Mouse (Mus musculus) small intestine, adult 2 months (tissue): Measurements from ENCODE around the gene Slc2a1. TPM values are rescaled to one million over a fixed set of nuclear protein-coding genes. Genes with fewer than 3 reads are reported as not detected.

ENCODE experiments used
- H3K27ac ChIP-seq: fragments of 200-500 bp; 2 replicates; pipeline ENCODE4 v1.5.1; 2012; ENCODE audit warnings: low read depth, low read length, control low read depth, inconsistent platforms; ENCODE audit not compliant: insufficient read depth
- H3K27me3 ChIP-seq: fragments of 200-500 bp; 2 replicates; pipeline ENCODE4 v1.6.1; 2012; ENCODE audit warnings: mild to moderate bottlenecking, moderate library complexity, low read length, inconsistent platforms; ENCODE audit not compliant: control insufficient read depth, insufficient read depth
- H3K36me3 ChIP-seq: fragments of 200-500 bp; 2 replicates; pipeline ENCODE4 v1.6.1; 2012; ENCODE audit warnings: mild to moderate bottlenecking, low read length, control low read depth, inconsistent platforms; ENCODE audit not compliant: control insufficient read depth, insufficient read depth
- H3K4me1 ChIP-seq: fragments of 200-500 bp; 2 replicates; pipeline ENCODE4 v1.6.1; 2012; ENCODE audit warnings: low read length, inconsistent platforms, mixed read lengths; ENCODE audit not compliant: control insufficient read depth, insufficient read depth, insufficient read length
- H3K4me3 ChIP-seq: fragments of 200-500 bp; 2 replicates; pipeline ENCODE4 v1.5.1; 2012; ENCODE audit warnings: low read depth, mild to moderate bottlenecking, control low read depth, inconsistent platforms, low read length, moderate library complexity
- CTCF ChIP-seq: fragments of 200-500 bp; IDR thresholded peaks from 2 replicates; pipeline ENCODE4 v1.5.1; 2012; ENCODE audit warnings: low read depth, mild to moderate bottlenecking, control low read depth, inconsistent platforms, low read length, moderate library complexity, mixed read lengths; ENCODE audit not compliant: insufficient replicate concordance, insufficient read length; ENCODE audit errors: extremely low read depth
- POLR2A ChIP-seq: fragments of 200-500 bp; IDR thresholded peaks from 2 replicates; pipeline ENCODE4 v1.6.1; 2012; ENCODE audit warnings: low read depth, mild to moderate bottlenecking, control low read depth, inconsistent platforms, low read length, moderate library complexity
- WGBS: fragments of 180-500 bp; shearing (Covaris S2); methylation state at CpG from one replicate; pipeline ENCODE4 v1.1.7; 2018; 5-methylcytosine and 5-hydroxymethylcytosine counted together
- polyA plus RNA-seq: library from polyadenylated mRNA; depleted of rRNA; stranded (reverse); fragments of >200 nt; gene quantifications from 2 replicates; pipeline ENCODE4 v1.2.3, GENCODE M21; 2012; rRNA removed

Gene Slc2a1
- polyA plus RNA-seq, 1 experiment = 20.1 TPM

DNA sequence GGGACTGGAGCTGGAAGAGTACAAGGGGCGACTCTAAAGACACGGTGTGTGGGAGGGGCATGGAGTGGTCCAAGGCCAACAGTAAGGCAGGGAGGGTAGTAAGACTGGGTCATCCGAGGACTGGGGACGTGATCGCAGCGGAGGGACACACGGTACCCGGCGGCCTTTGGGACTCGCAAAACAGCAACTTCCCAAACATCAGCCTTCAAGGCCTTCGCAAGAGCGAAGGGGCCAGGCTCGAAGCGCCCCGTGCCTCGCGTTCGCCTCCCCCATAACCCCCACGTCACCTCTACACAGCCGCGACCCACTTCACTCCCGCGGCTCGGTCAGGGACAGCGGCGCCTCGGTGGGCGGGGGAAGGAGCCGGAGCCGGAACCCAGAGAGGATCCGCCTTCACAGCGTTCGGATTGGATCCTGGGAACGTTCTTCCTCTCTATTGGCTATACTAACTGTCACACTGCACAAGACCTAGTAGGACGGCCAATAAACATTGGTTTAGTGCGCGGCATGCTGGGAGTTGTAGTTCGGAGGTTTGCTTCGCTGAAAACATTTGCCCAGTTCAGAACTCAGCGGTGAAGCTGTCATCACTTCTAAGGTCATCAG is 65.4 kb downstream of the Slc2a1 start, which contains the start of gene Zfp691:
Zfp691 (minus strand) TSS at position 345 of the 603 bp plus-strand sequence.
- H3K4me1 ChIP-seq = no peaks in the 10 kb centered on the region; the same call in 1 of the 2 replicates
- H3K27me3 ChIP-seq = no peaks in the 10 kb centered on the region
- H3K36me3 ChIP-seq = 0 out of 2 replicates have a peak, but pooled peaks cover 8% of the 10 kb centered on the region
- TF ChIP-seq POLR2A (peak; percentile 71; the same call in 1 of the 2 replicates), CTCF (no peak)
- WGBS = under 1% methylated on average over 40 of the region's 40 CpGs
- H3K27ac ChIP-seq = peak within 1 kb of the TSS; percentile 32
- H3K4me3 ChIP-seq = peak within 1 kb of the TSS; percentile 80

- no peaks in the 10 kb centered on the region; the same call in 1 of the 2 replicates for H3K4me1 ChIP-seq
- H3K4me3 ChIP-seq = no peak overlapping the region
- TF ChIP-seq CTCF (no peak), POLR2A (no peak)
- WGBS = 59% methylated on average over 5 of the region's 5 CpGs
- peak overlapping the region; percentile 17; the same call in 1 of the 2 replicates for H3K27ac ChIP-seq
- H3K36me3 ChIP-seq = no peaks in the 10 kb centered on the region
- H3K27me3 ChIP-seq = no peaks in the 10 kb centered on the region
Measured at GRCm38 (mm10) chr4:119177702-119178101, 69.2 kb downstream of the Slc2a1 start.

- no peaks in the 10 kb centered on the region for H3K4me1 ChIP-seq
- TF ChIP-seq POLR2A = no peak
- no peaks in the 10 kb centered on the region for H3K27me3 ChIP-seq
- 76% methylated on average over 18 of the region's 18 CpGs for WGBS
- no peak overlapping the region for H3K27ac ChIP-seq
- no peak overlapping the region for H3K4me3 ChIP-seq
- no peaks in the 10 kb centered on the region for H3K36me3 ChIP-seq
Measured at GRCm38 (mm10) chr4:119178331-119178730, 69.8 kb downstream of the Slc2a1 start.

- no peak overlapping the region for H3K27ac ChIP-seq
- no peaks in the 10 kb centered on the region for H3K36me3 ChIP-seq
- TF ChIP-seq POLR2A (no peak), CTCF (no peak)
- no peaks in the 10 kb centered on the region for H3K27me3 ChIP-seq
- no peaks in the 10 kb centered on the region for H3K4me1 ChIP-seq
- WGBS = 30% methylated on average over 4 of the region's 4 CpGs
- no peak overlapping the region for H3K4me3 ChIP-seq
Measured at GRCm38 (mm10) chr4:119180133-119180707, 71.7 kb downstream of the Slc2a1 start.

DNA sequence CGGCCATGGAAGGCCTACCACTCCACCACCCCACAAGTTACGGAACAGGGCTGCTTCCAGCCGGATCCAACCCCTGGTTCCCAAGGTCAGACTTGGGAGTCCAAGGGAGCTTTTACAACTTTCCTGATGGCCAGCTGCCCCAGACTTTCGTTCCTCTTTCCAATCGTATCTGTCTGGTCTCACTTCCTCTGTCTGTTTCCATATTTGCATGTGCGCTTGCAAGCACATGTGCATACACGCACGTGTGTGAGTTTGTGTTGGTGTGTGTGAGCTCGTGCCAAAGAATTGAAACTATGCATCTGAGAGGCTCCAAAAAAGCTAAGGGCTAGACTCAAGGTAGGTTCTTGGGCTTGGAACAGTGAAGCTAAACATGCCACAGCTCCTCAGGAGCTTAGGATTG is 72.9 kb downstream of the Slc2a1 start:
- 68% methylated on average over 9 of the region's 9 CpGs for WGBS
- Histone ChIP-seq H3K4me1 (no peaks in the 10 kb centered on the region), H3K27ac (peak overlapping the region; percentile 36; the same call in 1 of the 2 replicates), H3K4me3 (no peak overlapping the region), H3K27me3 (no peaks in the 10 kb centered on the region), H3K36me3 (no peaks in the 10 kb centered on the region)
- TF ChIP-seq CTCF = no peak
- TF ChIP-seq POLR2A = no peak

DNA sequence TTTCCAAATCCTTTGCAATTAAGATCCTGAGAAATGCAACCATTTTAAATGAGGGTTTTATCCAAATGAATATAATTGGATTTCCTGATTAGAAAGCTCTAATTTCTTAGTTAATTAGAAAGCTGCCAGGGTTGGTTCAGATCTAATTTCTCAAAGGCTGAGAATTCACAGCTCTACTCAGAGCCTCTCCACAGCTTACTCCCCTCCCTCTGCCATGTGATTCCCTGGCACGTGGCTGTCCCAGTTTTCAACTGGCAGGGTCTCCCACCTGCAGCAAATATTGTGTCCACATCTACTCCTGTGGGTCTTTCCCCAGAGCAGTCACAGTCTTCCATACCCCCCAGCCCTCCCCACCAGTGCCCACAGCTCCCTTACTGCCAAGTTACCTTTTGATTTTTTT is 75.0 kb downstream of the Slc2a1 start:
- WGBS = 48% methylated on average over 1 of the region's 1 CpGs
- Histone ChIP-seq H3K27me3 (no peaks in the 10 kb centered on the region; the same call in 1 of the 2 replicates), H3K4me3 (no peak overlapping the region), H3K4me1 (no peaks in the 10 kb centered on the region), H3K27ac (no peak overlapping the region), H3K36me3 (no peaks in the 10 kb centered on the region)
- TF ChIP-seq POLR2A (no peak), CTCF (no peak)

GRCm38 (mm10) chr4:119185771-119186170 is 77.3 kb downstream of the Slc2a1 start:
- H3K36me3 ChIP-seq = no peaks in the 10 kb centered on the region
- 79% methylated on average over 4 of the region's 4 CpGs for WGBS
- no peaks in the 10 kb centered on the region for H3K4me1 ChIP-seq
- no peak overlapping the region for H3K4me3 ChIP-seq
- no peak overlapping the region for H3K27ac ChIP-seq
- TF ChIP-seq POLR2A = no peak
- H3K27me3 ChIP-seq = no peaks in the 10 kb centered on the region; the same call in 1 of the 2 replicates

Other genes with a start within 250 kb of the Slc2a1 start
- not detected in 2 replicates for gene Olfr1331, start 244.1 kb upstream of the Slc2a1 start, polyA plus RNA-seq
- not detected in 2 replicates for gene Olfr1330, start 220.1 kb upstream of the Slc2a1 start, polyA plus RNA-seq
- gene Olfr1329, start 191.2 kb upstream of the Slc2a1 start, polyA plus RNA-seq = not detected in 2 replicates
- not detected in 2 replicates for gene Olfr1328, start 170.1 kb upstream of the Slc2a1 start, polyA plus RNA-seq
- not detected in 2 replicates for gene Lao1, start 147.1 kb upstream of the Slc2a1 start, polyA plus RNA-seq
- 4.2 and 6.2 TPM in 2 replicates for gene Zfp691, start 65.5 kb downstream of the Slc2a1 start, polyA plus RNA-seq
- 0.03 and 0.06 TPM in 2 replicates for gene Ermap, start 81.3 kb downstream of the Slc2a1 start, polyA plus RNA-seq
- 10.2 and 17.0 TPM in 2 replicates for gene Svbp, start 86.6 kb downstream of the Slc2a1 start, polyA plus RNA-seq
- 0.09 TPM in 1 of 2 replicates, not detected in the other for gene Tmem269, start 109.5 kb downstream of the Slc2a1 start, polyA plus RNA-seq
- 1.9 and 2.0 TPM in 2 replicates for gene AU022252, start 124.0 kb downstream of the Slc2a1 start, polyA plus RNA-seq
- gene P3h1, start 124.2 kb downstream of the Slc2a1 start, polyA plus RNA-seq = 4.4 and 6.3 TPM in 2 replicates
- gene Cldn19, start 146.7 kb downstream of the Slc2a1 start, polyA plus RNA-seq = not detected in 2 replicates
- gene Ybx1, start 185.9 kb downstream of the Slc2a1 start, polyA plus RNA-seq = 202 and 242 TPM in 2 replicates
- gene Ppih, start 211.8 kb downstream of the Slc2a1 start, polyA plus RNA-seq = 2.5 and 4.3 TPM in 2 replicates